ENCODE assay signal across 8 mouse cellular contexts in genomic region chr4:148074521-148075189, GRCm38 (mm10). TPM values are rescaled to one million over a fixed set of nuclear protein-coding genes. Genes with fewer than 3 reads are reported as not detected.
DNase-seq lines count a peak whose midpoint lies in the region; ATAC-seq and TF ChIP-seq lines count a peak whose summit lies in the region.

No protein-coding gene starts in this region.

- peak; percentile 47 for ATAC-seq in forebrain, embryonic 14.5 days
- peak; percentile 42 for ATAC-seq in liver, embryonic 11.5 days (replicated peaks; ENCODE audit: low FRiP score)

- no peak for TF ChIP-seq EP300 in MEL (IDR thresholded peaks at IDR 0.05; ENCODE audit: low read depth in 1 of 2, low read length in 2 of 2)

- H3K27ac ChIP-seq in kidney, adult 2 months (ENCODE audit: insufficient read depth, low read depth, low read length) = no peak overlapping the region
- peak overlapping the region; percentile 30 for H3K27ac ChIP-seq in MEL (ENCODE audit: control insufficient read depth, low read depth, low read length)
- no peak overlapping the region for H3K27ac ChIP-seq in forebrain, embryonic 14.5 days (ENCODE audit: low read depth, low read length)
- no peak overlapping the region; the same call in 1 of the 2 replicates for H3K27ac ChIP-seq in liver, embryonic 11.5 days (ENCODE audit: low read depth, low read length)
- no peak overlapping the region for H3K27ac ChIP-seq in small intestine, adult 2 months (ENCODE audit: insufficient read depth, low read depth, low read length)

- H3K9ac ChIP-seq in MEL (ENCODE audit: control insufficient read depth, low read depth, low read length, poor library complexity, severe bottlenecking) = peak overlapping the region; percentile 54
- peak overlapping the region; percentile 30; the same call in 1 of the 2 replicates for H3K9ac ChIP-seq in forebrain, embryonic 14.5 days (ENCODE audit: low read length)
- H3K9ac ChIP-seq in liver, embryonic 11.5 days (ENCODE audit: low read depth, low read length) = peak overlapping the region; percentile 54

- TF ChIP-seq RAD21 in MEL (IDR thresholded peaks at IDR 0.05; ENCODE audit: low read depth, low read length) = peak; percentile 26

- H3K4me2 ChIP-seq in forebrain, embryonic 14.5 days (ENCODE audit: low read length) = peak overlapping the region; percentile 44
- peak overlapping the region; percentile 63 for H3K4me2 ChIP-seq in liver, embryonic 11.5 days

- TF ChIP-seq POLR2A in kidney, adult 2 months (IDR thresholded peaks at IDR 0.05; ENCODE audit: low read depth, low read length) = no peak
- no peak for TF ChIP-seq POLR2A in MEL (IDR thresholded peaks at IDR 0.05; ENCODE audit: control insufficient read depth in 1 of 2, insufficient read depth in 1 of 2, low read depth in 1 of 2, low read length in 2 of 2, poor library complexity in 1 of 2)
- no peak for TF ChIP-seq POLR2A in small intestine, adult 2 months (IDR thresholded peaks at IDR 0.05; ENCODE audit: low read depth, low read length)

- no peaks in the 10 kb centered on the region for H3K36me3 ChIP-seq in kidney, adult 2 months (ENCODE audit: control insufficient read depth, insufficient read depth, low read length)
- H3K36me3 ChIP-seq in MEL (ENCODE audit: control insufficient read depth in 1 of 2, insufficient read depth in 2 of 2, low read length in 2 of 2) = no peaks in the 10 kb centered on the region
- no peaks in the 10 kb centered on the region for H3K36me3 ChIP-seq in forebrain, embryonic 14.5 days (ENCODE audit: control insufficient read depth, insufficient read depth, low read length)
- H3K36me3 ChIP-seq in liver, embryonic 11.5 days (ENCODE audit: control insufficient read depth, insufficient read depth, low read length) = 0 out of 2 replicates have a peak, but pooled peaks cover 2% of the 10 kb centered on the region
- H3K36me3 ChIP-seq in small intestine, adult 2 months (ENCODE audit: control insufficient read depth, insufficient read depth, low read length) = no peaks in the 10 kb centered on the region

- peak; percentile 45 for DNase-seq in kidney, adult 2 months
- no peak for DNase-seq in kidney, adult 9 months
- peak; percentile 82 for DNase-seq in MEL (ENCODE audit: low read depth, low spot score)
- DNase-seq in forebrain, embryonic 14.5 days (ENCODE audit: low spot score) = peak; percentile 63
- no peak for DNase-seq in liver, embryonic 11.5 days (ENCODE audit: low spot score)
- no peak for DNase-seq in Muller cell, postnatal 12 days (ENCODE audit: inconsistent ontology term)
- no peak for DNase-seq in gastrocnemius, postnatal 25 days

- H3K9me3 ChIP-seq in MEL (replicated peaks; ENCODE audit: insufficient read depth, low read length) = no peaks in the 10 kb centered on the region
- no peaks in the 10 kb centered on the region for H3K9me3 ChIP-seq in forebrain, embryonic 14.5 days (replicated peaks; ENCODE audit: control insufficient read depth, low read length)
- no peaks in the 10 kb centered on the region for H3K9me3 ChIP-seq in liver, embryonic 11.5 days (ENCODE audit: control insufficient read depth, low read length)

- WGBS in kidney, adult 2 months = 46% methylated on average over 17 of the region's 17 CpGs
- 47% methylated on average over 17 of the region's 17 CpGs for WGBS in forebrain, embryonic 14.5 days
- 47% methylated on average over 17 of the region's 17 CpGs for WGBS in liver, embryonic 11.5 days
- 29% methylated on average over 17 of the region's 17 CpGs for WGBS in small intestine, adult 2 months

- H3K27me3 ChIP-seq in kidney, adult 2 months (replicated peaks; ENCODE audit: control insufficient read depth, insufficient read depth, low read length) = no peaks in the 10 kb centered on the region
- no peaks in the 10 kb centered on the region for H3K27me3 ChIP-seq in MEL (ENCODE audit: control insufficient read depth in 1 of 2, insufficient read depth in 2 of 2, low read length in 2 of 2)
- no peaks in the 10 kb centered on the region for H3K27me3 ChIP-seq in forebrain, embryonic 14.5 days (replicated peaks; ENCODE audit: control insufficient read depth, insufficient read depth, low read length)
- no peaks in the 10 kb centered on the region for H3K27me3 ChIP-seq in liver, embryonic 11.5 days (replicated peaks; ENCODE audit: control insufficient read depth, insufficient read depth, low read length)
- no peaks in the 10 kb centered on the region for H3K27me3 ChIP-seq in small intestine, adult 2 months (ENCODE audit: control insufficient read depth, insufficient read depth, low read length)

- peak overlapping the region; percentile 43; the same call in 1 of the 2 replicates for H3K4me3 ChIP-seq in kidney, adult 2 months (ENCODE audit: insufficient read depth, low read depth, low read length)
- H3K4me3 ChIP-seq in MEL (ENCODE audit: control insufficient read depth in 1 of 2, insufficient read depth in 1 of 2, low read depth in 2 of 2, low read length in 2 of 2) = peak overlapping the region; percentile 31 to 44; a peak in 3 of 4 replicates
- peak overlapping the region; percentile 16 for H3K4me3 ChIP-seq in forebrain, embryonic 14.5 days (ENCODE audit: low read depth, low read length)
- H3K4me3 ChIP-seq in liver, embryonic 11.5 days (ENCODE audit: low read depth, low read length) = peak overlapping the region; percentile 32
- H3K4me3 ChIP-seq in small intestine, adult 2 months (ENCODE audit: low read depth, low read length) = peak overlapping the region; percentile 60

- H3K79me2 ChIP-seq in MEL (ENCODE audit: control insufficient read depth, insufficient read depth, low read length, poor library complexity) = no peaks in the 10 kb centered on the region

- H3K4me1 ChIP-seq in kidney, adult 2 months (ENCODE audit: control insufficient read depth, insufficient read depth, low read length) = no peaks in the 10 kb centered on the region
- no peaks in the 10 kb centered on the region; a peak in 1 of 4 replicates for H3K4me1 ChIP-seq in MEL (ENCODE audit: control insufficient read depth in 1 of 2, insufficient read depth in 2 of 2, low read length in 2 of 2)
- no peaks in the 10 kb centered on the region for H3K4me1 ChIP-seq in forebrain, embryonic 14.5 days (ENCODE audit: control insufficient read depth, insufficient read depth, low read length)
- no peaks in the 10 kb centered on the region; the same call in 1 of the 2 replicates for H3K4me1 ChIP-seq in liver, embryonic 11.5 days (replicated peaks; ENCODE audit: control insufficient read depth, insufficient read depth, low read length)
- no peaks in the 10 kb centered on the region; the same call in 1 of the 2 replicates for H3K4me1 ChIP-seq in small intestine, adult 2 months (ENCODE audit: control insufficient read depth, insufficient read depth, insufficient read length, low read length)

- 0 out of 2 replicates have a peak, but pooled peaks have one; percentile 25 for TF ChIP-seq CTCF in kidney, adult 2 months (conservative IDR thresholded peaks at IDR 0.05; ENCODE audit: insufficient read depth, insufficient read length, low read depth, low read length)
- TF ChIP-seq CTCF in MEL (IDR thresholded peaks at IDR 0.05 in 2 of 3, conservative IDR thresholded peaks at IDR 0.05 in 1 of 3; ENCODE audit: control insufficient read depth in 1 of 3, insufficient read depth in 1 of 3, low read depth in 2 of 3, low read length in 3 of 3, poor library complexity in 1 of 3, severe bottlenecking in 1 of 3) = peak; percentile 24 to 61 (median 43); a peak in 4 of 6 replicates
- peak; percentile 4; the same call in 1 of the 2 replicates for TF ChIP-seq CTCF in small intestine, adult 2 months (IDR thresholded peaks at IDR 0.05; ENCODE audit: extremely low read depth, insufficient read length, insufficient replicate concordance, low read depth, low read length)

RNA-seq across cellular contexts. Expression of gene Agtrap, which starts 13.2 kb away (rescaled TPM):
- polyA plus RNA-seq in kidney, adult 2 months (2012; rRNA removed) = 111 and 119 TPM in 2 replicates
- 5.0 and 6.4 TPM in 2 replicates for total RNA-seq in MEL (2012; rRNA removed)
- polyA plus RNA-seq in MEL (2012; ENCODE audit: insufficient read depth in 1 of 2, insufficient read length in 2 of 2, low read depth in 1 of 2, low replicate concordance in 2 of 2, missing spikeins in 1 of 2) = 10 to 100 TPM in 1 of 2 experiments, not detected in 1; 16.0 TPM
- 5.3 and 5.7 TPM in 2 replicates for polyA plus RNA-seq in forebrain, embryonic 14.5 days (2014; fragmentation: Nextera tagmentation; extraction: Ambion mirVana)
- 18.3 and 20.9 TPM in 2 replicates for polyA plus RNA-seq in liver, embryonic 11.5 days (2014; fragmentation: Nextera tagmentation; extraction: Ambion mirVana)
- polyA plus RNA-seq in small intestine, adult 2 months (2012; rRNA removed) = 10.3 and 14.2 TPM in 2 replicates
- 10 to 100 TPM; 10.9 to 16.2 TPM for total RNA-seq in gastrocnemius, postnatal 25 days (2021)

RNA-seq across cellular contexts. Expression of gene Mthfr, which starts 35.8 kb away (rescaled TPM):
- polyA plus RNA-seq in kidney, adult 2 months (2012; rRNA removed) = 36.3 and 48.4 TPM in 2 replicates
- total RNA-seq in MEL (2012; rRNA removed) = 7.4 and 12.4 TPM in 2 replicates
- 10 to 100 TPM in 1 of 2 experiments, not detected in 1; 15.5 TPM for polyA plus RNA-seq in MEL (2012; ENCODE audit: insufficient read depth in 1 of 2, insufficient read length in 2 of 2, low read depth in 1 of 2, low replicate concordance in 2 of 2, missing spikeins in 1 of 2)
- polyA plus RNA-seq in forebrain, embryonic 14.5 days (2014; fragmentation: Nextera tagmentation; extraction: Ambion mirVana) = 12.4 TPM in 2 replicates
- polyA plus RNA-seq in liver, embryonic 11.5 days (2014; fragmentation: Nextera tagmentation; extraction: Ambion mirVana) = 15.5 and 16.1 TPM in 2 replicates
- polyA plus RNA-seq in small intestine, adult 2 months (2012; rRNA removed) = 5.6 and 8.8 TPM in 2 replicates
- total RNA-seq in gastrocnemius, postnatal 25 days (2021) = 1 to 10 TPM; 6.8 to 9.4 TPM

RNA-seq across cellular contexts. Expression of gene Clcn6, which starts 36.0 kb away (rescaled TPM):
- 28.8 and 32.3 TPM in 2 replicates for polyA plus RNA-seq in kidney, adult 2 months (2012; rRNA removed)
- total RNA-seq in MEL (2012; rRNA removed) = 5.8 and 8.2 TPM in 2 replicates
- 10 to 100 TPM in 1 of 2 experiments, not detected in 1; 17.5 TPM for polyA plus RNA-seq in MEL (2012; ENCODE audit: insufficient read depth in 1 of 2, insufficient read length in 2 of 2, low read depth in 1 of 2, low replicate concordance in 2 of 2, missing spikeins in 1 of 2)
- 19.1 and 24.8 TPM in 2 replicates for polyA plus RNA-seq in forebrain, embryonic 14.5 days (2014; fragmentation: Nextera tagmentation; extraction: Ambion mirVana)
- 2.0 and 2.4 TPM in 2 replicates for polyA plus RNA-seq in liver, embryonic 11.5 days (2014; fragmentation: Nextera tagmentation; extraction: Ambion mirVana)
- 2.7 and 2.8 TPM in 2 replicates for polyA plus RNA-seq in small intestine, adult 2 months (2012; rRNA removed)
- total RNA-seq in gastrocnemius, postnatal 25 days (2021) = 1 to 10 TPM; 3.5 to 4.7 TPM

RNA-seq across cellular contexts. Expression of gene Mad2l2, which starts 55.5 kb away (rescaled TPM):
- polyA plus RNA-seq in kidney, adult 2 months (2012; rRNA removed) = 22.8 and 25.5 TPM in 2 replicates
- total RNA-seq in MEL (2012; rRNA removed) = 28.4 and 28.6 TPM in 2 replicates
- 10 to 100 TPM in 1 of 2 experiments, not detected in 1; 44.8 TPM for polyA plus RNA-seq in MEL (2012; ENCODE audit: insufficient read depth in 1 of 2, insufficient read length in 2 of 2, low read depth in 1 of 2, low replicate concordance in 2 of 2, missing spikeins in 1 of 2)
- polyA plus RNA-seq in forebrain, embryonic 14.5 days (2014; fragmentation: Nextera tagmentation; extraction: Ambion mirVana) = 129 and 141 TPM in 2 replicates
- 41.4 and 44.7 TPM in 2 replicates for polyA plus RNA-seq in liver, embryonic 11.5 days (2014; fragmentation: Nextera tagmentation; extraction: Ambion mirVana)
- polyA plus RNA-seq in small intestine, adult 2 months (2012; rRNA removed) = 7.1 and 17.8 TPM in 2 replicates
- total RNA-seq in gastrocnemius, postnatal 25 days (2021) = 10 to 100 TPM; 10.2 to 11.0 TPM

RNA-seq across cellular contexts. Expression of gene Draxin, which starts 55.8 kb away (rescaled TPM):
- polyA plus RNA-seq in kidney, adult 2 months (2012; rRNA removed) = 0.03 and 0.11 TPM in 2 replicates
- 0.03 and 0.08 TPM in 2 replicates for total RNA-seq in MEL (2012; rRNA removed)
- under 1 TPM in 1 of 2 experiments, not detected in 1; 0.17 TPM for polyA plus RNA-seq in MEL (2012; ENCODE audit: insufficient read depth in 1 of 2, insufficient read length in 2 of 2, low read depth in 1 of 2, low replicate concordance in 2 of 2, missing spikeins in 1 of 2)
- 18.8 and 20.7 TPM in 2 replicates for polyA plus RNA-seq in forebrain, embryonic 14.5 days (2014; fragmentation: Nextera tagmentation; extraction: Ambion mirVana)
- polyA plus RNA-seq in liver, embryonic 11.5 days (2014; fragmentation: Nextera tagmentation; extraction: Ambion mirVana) = 0.12 and 0.31 TPM in 2 replicates
- polyA plus RNA-seq in small intestine, adult 2 months (2012; rRNA removed) = 0.11 and 0.24 TPM in 2 replicates
- total RNA-seq in gastrocnemius, postnatal 25 days (2021) = not detected

Comparison
In these comparisons a context has a peak if more than half of its experiments do, and no peak if none do; other contexts are left out.
1. DNase-seq: peak in kidney, adult 2 months (single experiment), MEL (single experiment) and forebrain, embryonic 14.5 days (single experiment); none in kidney, adult 9 months (single experiment), liver, embryonic 11.5 days (single experiment), Muller cell, postnatal 12 days (single experiment) and gastrocnemius, postnatal 25 days (single experiment).
2. Peak in every context shown above with its lines, with median percentiles within 50 percentile points of each other: H3K4me3 ChIP-seq, CTCF ChIP-seq and H3K9ac ChIP-seq.